Mouse (Mus musculus) midbrain, embryonic 15.5 days (tissue): ENCODE data around the gene Mbl2. TPM values are rescaled to one million over a fixed set of nuclear protein-coding genes. Genes with fewer than 3 reads are reported as not detected.
A peak's percentile ranks its signal among the peaks of the same experiment; 100 is the strongest.
"Not testable (repeated sequence)": the region's sequence is repeated elsewhere in the genome, so short reads cannot be mapped to it uniquely, and the experiment has no call there.

Experiments
- ATAC-seq: fragments of 200-750 bp; cut with Nextera tagmentation; replicated peaks from 2 replicates; pipeline ENCODE4 v1.8.0; 2017; ENCODE audit warnings: moderate TSS enrichment
- H3K27ac ChIP-seq: fragments of 300-500 bp; sonication (generic); 2 replicates; pipeline ENCODE4 v1.5.1; 2015; ENCODE audit warnings: mild to moderate bottlenecking, inconsistent platforms
- H3K27me3 ChIP-seq: fragments of 300-500 bp; sonication (generic); replicated peaks from 2 replicates; pipeline ENCODE4 v1.6.1; 2015; ENCODE audit warnings: inconsistent platforms
- H3K36me3 ChIP-seq: fragments of 300-500 bp; sonication (generic); replicated peaks from 2 replicates; pipeline ENCODE4 v1.6.1; 2015; ENCODE audit warnings: inconsistent platforms
- H3K4me1 ChIP-seq: fragments of 300-500 bp; sonication (generic); 2 replicates; pipeline ENCODE4 v1.6.1; 2015; ENCODE audit warnings: inconsistent platforms
- H3K4me2 ChIP-seq: fragments of 300-500 bp; sonication (generic); 2 replicates; pipeline ENCODE4 v1.6.1; 2015; ENCODE audit warnings: inconsistent platforms, mild to moderate bottlenecking, moderate library complexity
- H3K4me3 ChIP-seq: fragments of 300-500 bp; sonication (generic); 2 replicates; pipeline ENCODE4 v1.5.1; 2015; ENCODE audit warnings: mild to moderate bottlenecking, inconsistent platforms
- H3K9ac ChIP-seq: fragments of 300-500 bp; sonication (generic); 2 replicates; pipeline ENCODE4 v1.6.1; 2015; ENCODE audit warnings: mild to moderate bottlenecking, inconsistent platforms
- H3K9me3 ChIP-seq: fragments of 300-500 bp; sonication (generic); 2 replicates; pipeline ENCODE4 v1.6.1; 2016; ENCODE audit warnings: inconsistent platforms
- WGBS: fragments of 180-500 bp; shearing (Covaris S2); methylation state at CpG from one replicate; pipeline ENCODE4 v1.1.7; 2015; ENCODE audit warnings: mixed read lengths; 5-methylcytosine and 5-hydroxymethylcytosine counted together
- microRNA-seq: library from miRNA; unstranded; fragments of <30 nt; microRNA quantifications from one replicate; pipeline ENCODE4, GENCODE M21; 2016
- polyA plus RNA-seq: library from polyadenylated mRNA; unstranded; fragments of >200 nt; fragmentation: Nextera tagmentation; extraction: Ambion mirVana; gene quantifications from 2 replicates; pipeline ENCODE4 v1.2.1, GENCODE M21; 2015

The Mbl2 gene
- polyA plus RNA-seq, 1 experiment from 2014 or later = not detected

- not testable (repeated sequence) for H3K4me2 ChIP-seq, H3K27ac ChIP-seq, H3K9me3 ChIP-seq, H3K9ac ChIP-seq, H3K36me3 ChIP-seq, H3K4me1 ChIP-seq, ATAC-seq, H3K4me3 ChIP-seq, H3K27me3 ChIP-seq
- 89% methylated on average over 8 of the region's 8 CpGs for WGBS
Observed at GRCm38 (mm10) chr19:30222593-30222992, 10.1 kb upstream of the Mbl2 start.

GRCm38 (mm10) chr19:30229477-30229876, 3.3 kb upstream of the Mbl2 start:
- no peak for ATAC-seq
- H3K9me3 ChIP-seq = no peaks in the 10 kb centered on the region
- no peak overlapping the region for H3K9ac ChIP-seq
- no peaks in the 10 kb centered on the region for H3K27me3 ChIP-seq
- no peak overlapping the region for H3K4me2 ChIP-seq
- no peaks in the 10 kb centered on the region for H3K36me3 ChIP-seq
- H3K27ac ChIP-seq = no peak overlapping the region
- 86% methylated on average over 3 of the region's 3 CpGs for WGBS
- H3K4me3 ChIP-seq = no peak overlapping the region
- H3K4me1 ChIP-seq = no peaks in the 10 kb centered on the region

GRCm38 (mm10) chr19:30234416-30234815, 1.7 kb downstream of the Mbl2 start:
- H3K4me1 ChIP-seq = no peaks in the 10 kb centered on the region
- no peaks in the 10 kb centered on the region for H3K27me3 ChIP-seq
- no peak for ATAC-seq

GRCm38 (mm10) chr19:30247359-30247758, 14.6 kb downstream of the Mbl2 start:
- H3K36me3 ChIP-seq = no peaks in the 10 kb centered on the region
- no peak for ATAC-seq
- 24% methylated on average over 11 of the region's 11 CpGs for WGBS

More at GRCm38 (mm10) chr19:30234416-30234815, 1.7 kb downstream of the Mbl2 start:
- Histone ChIP-seq H3K36me3 (no peaks in the 10 kb centered on the region), H3K4me2 (no peak overlapping the region), H3K9ac (no peak overlapping the region), H3K27ac (no peak overlapping the region), H3K9me3 (no peaks in the 10 kb centered on the region), H3K4me3 (no peak overlapping the region)
- WGBS = 88% methylated on average over 8 of the region's 8 CpGs

GRCm38 (mm10) chr19:30248822-30249221, 16.1 kb downstream of the Mbl2 start:
- H3K4me2 ChIP-seq = no peak overlapping the region
- no peak overlapping the region for H3K9ac ChIP-seq
- no peaks in the 10 kb centered on the region for H3K4me1 ChIP-seq
- ATAC-seq = 0 out of 2 replicates have a peak, but pooled peaks have one; percentile 52
- no peak overlapping the region for H3K4me3 ChIP-seq
- 8% methylated on average over 8 of the region's 8 CpGs for WGBS
- H3K27me3 ChIP-seq = peaks cover 5% of the 10 kb centered on the region; the same call in 1 of the 2 replicates
- no peaks in the 10 kb centered on the region for H3K36me3 ChIP-seq
- H3K9me3 ChIP-seq = no peaks in the 10 kb centered on the region
- no peak overlapping the region for H3K27ac ChIP-seq

More at GRCm38 (mm10) chr19:30247359-30247758, 14.6 kb downstream of the Mbl2 start:
- H3K9ac ChIP-seq = no peak overlapping the region
- peaks cover 5% of the 10 kb centered on the region; the same call in 1 of the 2 replicates for H3K27me3 ChIP-seq
- H3K9me3 ChIP-seq = no peaks in the 10 kb centered on the region
- H3K4me1 ChIP-seq = no peaks in the 10 kb centered on the region
- H3K27ac ChIP-seq = no peak overlapping the region
- H3K4me2 ChIP-seq = no peak overlapping the region
- no peak overlapping the region for H3K4me3 ChIP-seq

GRCm38 (mm10) chr19:30252253-30252652, 19.5 kb downstream of the Mbl2 start:
- no peaks in the 10 kb centered on the region for H3K9me3 ChIP-seq
- no peak overlapping the region for H3K4me2 ChIP-seq
- no peak overlapping the region for H3K9ac ChIP-seq
- H3K27ac ChIP-seq = no peak overlapping the region
- ATAC-seq = no peak
- H3K4me3 ChIP-seq = no peak overlapping the region
- WGBS = 67% methylated on average over 2 of the region's 2 CpGs
- H3K4me1 ChIP-seq = no peaks in the 10 kb centered on the region
- H3K27me3 ChIP-seq = peaks cover 5% of the 10 kb centered on the region; the same call in 1 of the 2 replicates
- H3K36me3 ChIP-seq = no peaks in the 10 kb centered on the region

GRCm38 (mm10) chr19:30256339-30256738, 23.6 kb downstream of the Mbl2 start:
- Histone ChIP-seq H3K27me3 (no peaks in the 10 kb centered on the region), H3K4me3 (no peak overlapping the region), H3K9me3 (no peaks in the 10 kb centered on the region), H3K27ac (no peak overlapping the region), H3K4me2 (no peak overlapping the region), H3K36me3 (no peaks in the 10 kb centered on the region), H3K9ac (no peak overlapping the region), H3K4me1 (no peaks in the 10 kb centered on the region)
- no peak for ATAC-seq
- 47% methylated on average over 6 of the region's 6 CpGs for WGBS

- no peaks in the 10 kb centered on the region for H3K9me3 ChIP-seq
- no peaks in the 10 kb centered on the region for H3K27me3 ChIP-seq
- H3K4me3 ChIP-seq = no peak overlapping the region
- WGBS = 68% methylated on average over 5 of the region's 5 CpGs
- no peak for ATAC-seq
- H3K4me1 ChIP-seq = no peaks in the 10 kb centered on the region
- H3K27ac ChIP-seq = no peak overlapping the region
- H3K36me3 ChIP-seq = no peaks in the 10 kb centered on the region
- H3K9ac ChIP-seq = no peak overlapping the region
- no peak overlapping the region for H3K4me2 ChIP-seq
Observed at GRCm38 (mm10) chr19:30281125-30281524, 48.4 kb downstream of the Mbl2 start.

- H3K4me2 ChIP-seq = no peak overlapping the region
- ATAC-seq = no peak; the same call in 1 of the 2 replicates
- no peaks in the 10 kb centered on the region for H3K36me3 ChIP-seq
- H3K4me3 ChIP-seq = no peak overlapping the region
- H3K9ac ChIP-seq = no peak overlapping the region
- 68% methylated on average over 6 of the region's 6 CpGs for WGBS
- no peaks in the 10 kb centered on the region for H3K9me3 ChIP-seq
- H3K27me3 ChIP-seq = no peaks in the 10 kb centered on the region
- H3K27ac ChIP-seq = no peak overlapping the region
- no peaks in the 10 kb centered on the region for H3K4me1 ChIP-seq
Observed at GRCm38 (mm10) chr19:30287899-30288490, 55.3 kb downstream of the Mbl2 start.

Small RNAs within 50 kb of the gene (microRNA-seq; reads per million reads assigned to microRNA genes)
- not detected for gene Gm24108

Other genes with a start within 250 kb of the Mbl2 start
- gene Trpd52l3, start 229.2 kb upstream of the Mbl2 start, polyA plus RNA-seq = not detected in 2 replicates
- 54.2 and 57.0 TPM in 2 replicates for gene Uhrf2, start 202.4 kb upstream of the Mbl2 start, polyA plus RNA-seq
- 6.6 and 7.7 TPM in 2 replicates for gene Gldc, start 57.5 kb upstream of the Mbl2 start, polyA plus RNA-seq